Mouse (Mus musculus): ENCODE data around the gene Ireb2.
"Not testable (repeated sequence)": the region's sequence is repeated elsewhere in the genome, so short reads cannot be mapped to it uniquely, and the experiment has no call there.

Gene Ireb2

GRCm38 (mm10) chr9:54863363-54864281 lies at the start of gene Ireb2:
Gene Ireb2 (plus strand): TSS chr9:54863789.
- DNase-seq (ENCODE audit: low spot score): peak; percentile 97

DNA sequence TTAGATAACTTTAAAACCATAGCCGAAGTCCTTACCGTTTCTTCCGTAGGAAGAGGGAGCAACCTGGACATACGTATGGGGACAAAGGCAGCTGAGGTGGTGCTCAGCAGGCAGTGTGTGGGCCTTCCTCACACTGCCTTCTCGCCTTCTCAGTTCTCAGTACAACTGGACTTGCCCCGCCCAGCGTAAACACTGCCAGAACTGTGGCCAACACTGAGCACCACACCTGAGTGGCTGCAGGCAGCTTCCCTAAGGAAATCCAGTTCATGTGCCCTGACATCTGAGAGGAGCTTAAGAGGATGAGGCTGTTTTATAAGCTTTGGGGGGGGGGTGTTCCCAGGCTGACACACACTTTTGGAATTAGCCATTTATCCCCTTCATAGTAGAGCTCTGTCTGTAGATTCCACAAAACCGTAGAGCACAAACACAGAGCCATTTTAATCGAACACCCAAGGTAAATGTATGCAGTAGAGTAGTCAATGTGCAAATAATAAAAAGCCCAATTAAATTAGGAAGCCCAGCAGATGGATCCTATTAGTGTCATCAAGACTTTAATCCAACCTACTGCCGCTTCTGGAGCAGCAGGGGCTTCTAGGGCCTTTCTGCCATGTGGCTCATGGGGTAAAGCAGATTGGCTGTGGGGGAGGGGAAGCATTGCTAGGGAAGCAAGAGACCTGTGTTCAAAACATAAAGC lies 46.9 kb upstream of the Ireb2 start:
- DNase-seq (ENCODE audit: low spot score): no peak

DNA sequence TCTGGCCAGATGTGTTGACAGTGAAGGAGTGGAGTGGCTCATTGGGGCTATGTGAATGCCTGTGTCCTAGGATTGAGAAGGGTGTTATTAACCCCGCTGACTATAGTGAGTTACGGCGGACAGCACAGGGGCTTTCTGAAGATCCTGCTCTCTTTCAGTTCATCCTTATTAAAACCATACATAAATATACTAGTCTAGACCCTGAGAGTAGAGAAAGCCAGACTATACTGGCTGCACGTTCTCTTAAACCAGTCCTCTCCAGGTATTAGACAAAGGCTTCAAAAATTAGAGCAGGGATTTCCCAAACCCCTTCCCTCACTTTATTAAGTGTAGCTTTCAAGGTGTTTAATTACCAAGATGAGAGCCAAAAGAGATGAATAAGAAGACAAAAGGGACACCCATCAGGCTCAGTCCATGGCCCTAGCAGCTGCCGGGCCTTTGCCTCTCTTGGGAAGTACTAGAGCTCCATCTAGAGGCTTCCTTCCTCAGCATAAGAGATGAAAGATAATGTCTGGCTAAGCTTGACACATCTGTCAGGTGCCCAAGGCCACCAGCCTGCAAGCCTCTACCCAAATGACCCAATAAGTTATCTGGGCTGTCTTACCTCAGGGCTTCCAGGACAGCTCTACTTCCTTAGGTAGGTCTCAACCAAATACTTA lies 42.0 kb upstream of the Ireb2 start:
- no peak for DNase-seq (ENCODE audit: low spot score)

- DNase-seq (ENCODE audit: low spot score): no peak
Measured at GRCm38 (mm10) chr9:54829760-54830159, 33.8 kb upstream of the Ireb2 start.

DNA sequence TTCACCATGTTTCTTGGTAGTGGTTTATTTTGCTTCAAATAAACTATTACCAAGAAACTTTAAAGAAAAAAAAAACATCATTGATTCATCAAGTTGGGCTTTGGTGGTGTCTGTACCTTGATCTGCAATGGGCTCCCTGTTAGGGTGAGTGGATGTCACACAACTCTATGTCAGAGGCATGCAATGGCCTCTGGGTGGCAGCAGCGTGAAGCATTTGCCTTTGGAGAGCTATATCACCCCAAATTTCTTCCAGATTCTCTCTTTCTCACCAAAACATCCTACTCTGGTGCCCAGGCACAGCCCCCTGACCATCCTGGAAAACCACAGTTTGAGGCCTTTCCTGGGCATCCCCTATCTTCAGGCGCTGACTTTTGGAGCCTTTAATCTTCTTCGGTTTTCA lies 33.0 kb upstream of the Ireb2 start:
- no peak for DNase-seq (ENCODE audit: low spot score)

GRCm38 (mm10) chr9:54833831-54834230 lies 29.8 kb upstream of the Ireb2 start:
- no peak for DNase-seq (ENCODE audit: low spot score)

DNA sequence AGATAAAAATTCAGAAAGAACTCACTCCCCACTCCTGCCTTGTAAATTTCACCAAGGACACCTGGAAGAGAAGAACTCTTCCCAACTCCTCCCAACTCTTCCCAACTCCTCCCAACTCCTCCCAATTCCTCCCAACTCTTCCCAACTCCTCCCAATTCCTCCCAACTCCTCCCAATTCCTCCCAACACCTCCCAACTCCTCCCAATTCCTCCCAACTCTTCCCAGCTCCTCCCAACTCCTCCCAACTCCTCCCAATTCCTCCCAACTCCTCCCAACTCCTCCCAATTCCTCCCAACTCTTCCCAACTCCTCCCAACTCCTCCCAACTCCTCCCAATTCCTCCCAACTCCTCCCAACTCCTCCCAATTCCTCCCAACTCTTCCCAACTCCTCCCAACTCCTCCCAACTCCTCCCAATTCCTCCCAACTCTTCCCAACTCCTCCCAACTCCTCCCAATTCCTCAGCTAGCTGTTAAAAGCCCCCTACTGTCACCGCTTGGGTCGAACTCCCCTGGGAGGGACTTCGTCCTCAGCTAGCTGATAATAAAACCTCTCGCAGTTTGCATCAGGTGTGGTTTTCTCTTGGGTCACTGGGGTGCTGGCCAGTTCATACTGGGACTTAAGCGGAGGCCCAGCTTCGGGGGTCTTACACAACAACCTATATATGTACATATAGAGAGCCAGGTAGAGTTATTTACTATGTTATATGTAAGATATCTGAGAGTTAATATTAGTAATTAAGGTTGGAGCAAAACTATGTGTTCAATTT lies 27.5 kb upstream of the Ireb2 start:
- DNase-seq (ENCODE audit: low spot score): not testable (repeated sequence)

DNA sequence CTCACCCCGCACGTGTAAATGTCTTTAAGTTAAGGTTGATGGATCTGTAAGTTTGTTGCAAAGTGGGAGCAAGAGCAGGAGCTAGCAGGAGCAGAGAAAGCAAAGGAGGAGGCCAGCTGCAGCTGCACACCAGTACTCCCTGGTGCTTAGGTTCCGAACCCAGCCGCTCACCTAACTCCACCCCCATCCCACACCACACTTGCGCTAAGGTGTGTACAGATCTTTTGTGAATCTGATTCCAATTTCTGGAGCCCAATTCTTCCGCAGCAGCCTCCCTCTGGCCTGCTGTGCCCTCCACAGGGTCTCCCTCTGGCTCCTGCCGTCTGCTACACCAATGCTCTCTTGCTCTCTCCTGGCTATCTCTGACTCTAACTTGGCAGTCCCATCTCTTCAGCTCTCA lies 25.8 kb upstream of the Ireb2 start:
- no peak for DNase-seq (ENCODE audit: low spot score)

GRCm38 (mm10) chr9:54840145-54840544 lies 23.4 kb upstream of the Ireb2 start:
- DNase-seq (ENCODE audit: low spot score): no peak

GRCm38 (mm10) chr9:54842311-54842710 lies 21.3 kb upstream of the Ireb2 start:
- DNase-seq (ENCODE audit: low spot score): peak; percentile 41

DNA sequence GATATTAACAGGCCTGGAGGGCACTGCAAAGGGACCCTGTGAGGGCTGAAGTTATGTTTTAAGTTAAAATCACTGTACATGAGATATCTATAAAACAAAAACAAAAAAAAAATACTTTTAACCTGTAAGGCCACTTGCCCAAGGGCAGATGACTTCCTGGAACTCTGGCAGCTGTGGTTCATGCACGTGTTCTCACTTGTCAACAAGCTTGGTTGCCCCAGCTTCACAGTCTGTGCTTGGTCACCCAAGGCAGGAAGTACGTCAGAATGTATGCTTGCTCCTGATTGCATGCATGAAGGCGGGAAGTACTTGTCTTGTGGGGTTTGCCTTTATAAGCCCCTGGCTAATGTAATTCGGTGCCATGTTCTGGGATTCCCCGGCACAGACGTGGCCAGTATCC lies 19.7 kb upstream of the Ireb2 start:
- DNase-seq (ENCODE audit: low spot score): peak; percentile 13

DNA sequence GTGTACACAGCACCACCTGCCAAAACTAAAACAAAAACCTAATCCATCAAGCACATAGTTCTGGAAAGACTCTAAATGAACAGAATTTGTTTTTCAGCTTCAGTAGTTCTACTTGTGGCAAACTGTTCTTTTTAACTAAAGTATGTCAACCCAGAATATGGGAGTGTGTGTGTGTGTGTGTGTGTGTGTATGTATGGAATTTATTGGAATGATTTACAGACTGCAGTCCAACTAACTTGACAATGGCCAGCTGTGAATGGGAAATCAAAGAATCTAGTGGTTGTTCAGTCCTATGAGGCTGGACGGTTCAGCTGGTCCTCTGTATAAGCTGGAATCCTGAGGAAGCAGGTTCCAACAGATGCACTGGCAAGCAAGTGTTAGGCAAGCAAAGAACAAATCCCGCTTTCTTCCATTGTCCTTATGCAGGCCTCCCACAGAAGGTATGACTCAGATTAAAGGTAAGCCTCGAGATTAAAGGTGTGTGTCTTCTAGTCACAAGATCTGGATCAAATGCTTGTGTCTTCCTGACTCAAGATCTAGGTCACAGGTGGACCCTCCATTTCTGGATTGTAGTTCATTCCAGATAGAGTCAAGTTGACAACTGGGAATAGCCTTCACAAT lies 18.9 kb upstream of the Ireb2 start:
- DNase-seq (ENCODE audit: low spot score): no peak

GRCm38 (mm10) chr9:54848203-54848602 lies 15.4 kb upstream of the Ireb2 start:
- no peak for DNase-seq (ENCODE audit: low spot score)

DNA sequence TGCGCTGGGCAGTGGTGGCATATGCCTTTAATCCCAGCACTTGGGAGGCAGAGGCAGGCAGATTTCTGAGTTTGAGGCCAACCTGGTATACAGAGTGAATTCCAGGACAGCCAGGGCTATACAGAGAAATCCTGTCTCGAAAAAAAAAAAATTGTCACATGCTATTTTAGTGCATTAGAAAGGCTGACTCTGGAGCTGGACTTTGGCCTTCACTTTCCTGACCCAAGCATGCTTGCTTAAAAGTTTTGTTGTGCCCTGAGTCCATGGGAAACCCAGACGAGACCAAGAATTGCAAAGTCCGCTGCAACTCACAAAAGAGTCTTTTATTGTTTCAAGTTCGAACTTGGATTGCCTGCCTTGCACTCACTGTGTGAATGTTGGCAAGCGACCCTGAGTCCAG lies 10.6 kb upstream of the Ireb2 start:
- DNase-seq (ENCODE audit: low spot score): peak; percentile 70

DNA sequence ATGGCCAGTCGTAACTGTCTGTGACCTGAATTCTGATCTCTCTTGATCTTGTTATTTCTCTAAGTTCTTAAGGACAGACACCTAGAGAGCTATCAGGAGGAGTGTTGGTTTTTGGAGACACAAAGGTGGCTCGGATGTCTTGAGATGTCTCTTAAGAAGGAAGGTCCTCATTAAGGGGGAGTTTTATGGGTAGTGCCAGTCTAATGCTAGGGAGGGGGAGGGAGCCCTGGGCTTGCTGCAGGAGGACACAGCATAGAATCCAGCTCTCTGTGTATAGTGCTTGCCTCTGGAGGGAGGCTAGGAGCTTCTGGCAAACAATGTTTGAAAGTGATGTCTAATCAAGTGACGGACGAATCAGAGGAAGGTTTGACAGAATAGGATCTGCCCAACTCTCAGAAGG lies 10.0 kb upstream of the Ireb2 start:
- DNase-seq (ENCODE audit: low spot score): no peak

DNA sequence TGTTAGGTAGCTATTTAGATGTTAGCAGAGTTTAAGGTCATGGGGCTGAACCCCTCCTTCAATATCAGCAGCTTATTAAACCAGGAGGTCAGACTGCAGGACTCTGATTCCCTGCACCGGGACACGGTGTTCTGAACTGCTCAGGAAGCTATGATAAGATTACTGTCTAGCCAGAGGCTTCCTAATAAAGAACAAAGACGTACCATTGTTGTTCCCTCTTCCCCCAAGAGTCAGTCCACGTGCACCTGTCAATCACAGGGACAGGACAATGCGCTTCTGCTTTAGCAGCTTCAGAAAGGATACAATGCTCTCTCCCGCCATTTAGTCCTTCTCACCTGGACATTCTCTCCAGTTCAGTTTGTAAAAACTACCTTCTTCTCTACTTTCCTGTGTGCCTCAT lies 8.0 kb upstream of the Ireb2 start:
- no peak for DNase-seq (ENCODE audit: low spot score)

DNA sequence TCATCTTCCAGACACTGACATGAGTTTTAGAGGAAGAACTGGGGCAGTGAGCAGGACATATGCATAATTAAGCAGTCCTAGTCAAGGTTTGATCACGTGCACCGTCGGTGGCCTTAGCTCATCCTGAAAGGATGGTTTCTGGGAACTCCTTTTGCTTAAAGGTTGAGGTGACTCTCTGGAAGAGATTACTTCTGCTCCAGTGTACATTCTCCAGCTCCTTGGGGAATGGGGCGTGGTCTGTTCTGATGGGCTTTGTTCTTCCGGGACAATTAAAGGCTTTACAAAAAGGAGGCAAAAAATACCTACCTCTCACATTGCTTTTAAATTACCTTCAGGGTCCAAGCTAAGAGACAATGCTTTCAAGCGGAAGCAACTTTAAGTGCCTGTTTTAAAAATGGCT lies 7.5 kb upstream of the Ireb2 start:
- DNase-seq (ENCODE audit: low spot score): no peak

- DNase-seq (ENCODE audit: low spot score): no peak
Measured at GRCm38 (mm10) chr9:54857474-54857873, 6.1 kb upstream of the Ireb2 start.

GRCm38 (mm10) chr9:54860526-54860925 lies 3.1 kb upstream of the Ireb2 start:
- DNase-seq (ENCODE audit: low spot score): peak; percentile 41

- no peak for DNase-seq (ENCODE audit: low spot score)
Measured at GRCm38 (mm10) chr9:54878759-54879158, 15.2 kb downstream of the Ireb2 start.

- no peak for DNase-seq (ENCODE audit: low spot score)
Measured at GRCm38 (mm10) chr9:54892111-54892510, 28.5 kb downstream of the Ireb2 start.

- peak; percentile 12 for DNase-seq (ENCODE audit: low spot score)
Measured at GRCm38 (mm10) chr9:54897097-54897496, 33.5 kb downstream of the Ireb2 start.

Measured in yolk sac, embryonic 10.5 days (tissue).